Mouse (Mus musculus): ENCODE measurements around the gene Rnf10.

- TF ChIP-seq POLR2A (IDR thresholded peaks at IDR 0.05; ENCODE audit: extremely low read depth, insufficient read depth, low read length), result no peak
- TF ChIP-seq CTCF (IDR thresholded peaks at IDR 0.05; ENCODE audit: extremely low read depth, insufficient read depth, low read length), result no peak
These were observed 5.1 kb downstream of the Rnf10 start for GRCm38 (mm10) chr5:115267469-115268045.

All from cortical plate, adult 2 months (tissue).